Mouse (Mus musculus): ENCODE results near the gene Prkd1. TPM values are rescaled to one million over a fixed set of nuclear protein-coding genes. Genes with fewer than 3 reads are reported as not detected.

Prkd1 gene
- total and polyA plus RNA-seq, 3 experiments: 0.05 TPM; not detected in 2

DNA sequence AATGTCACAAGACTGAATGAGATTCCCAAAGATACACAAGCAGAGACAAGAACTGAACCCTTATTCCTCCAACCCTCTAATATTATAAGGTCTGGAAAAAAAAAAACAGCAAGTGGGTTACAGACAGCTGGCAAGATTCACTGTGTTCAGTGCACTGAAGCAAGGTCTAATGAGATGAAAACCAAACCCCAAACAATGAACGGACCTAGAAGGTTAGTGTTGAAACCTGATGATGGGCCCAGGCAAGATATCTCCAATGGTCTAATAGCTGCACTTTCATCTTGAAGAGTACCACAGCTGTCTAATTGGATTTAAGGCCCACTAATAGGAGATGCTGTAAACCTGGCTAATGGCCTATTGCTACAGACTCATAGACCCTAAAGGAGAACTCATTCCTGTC lies 111.9 kb downstream of the Prkd1 start:
- Histone ChIP-seq H3K4me3 (ENCODE audit: low read depth, low read length) (no peak overlapping the region), H3K9me3 (replicated peaks) (peaks cover 7% of the 10 kb centered on the region)

DNA sequence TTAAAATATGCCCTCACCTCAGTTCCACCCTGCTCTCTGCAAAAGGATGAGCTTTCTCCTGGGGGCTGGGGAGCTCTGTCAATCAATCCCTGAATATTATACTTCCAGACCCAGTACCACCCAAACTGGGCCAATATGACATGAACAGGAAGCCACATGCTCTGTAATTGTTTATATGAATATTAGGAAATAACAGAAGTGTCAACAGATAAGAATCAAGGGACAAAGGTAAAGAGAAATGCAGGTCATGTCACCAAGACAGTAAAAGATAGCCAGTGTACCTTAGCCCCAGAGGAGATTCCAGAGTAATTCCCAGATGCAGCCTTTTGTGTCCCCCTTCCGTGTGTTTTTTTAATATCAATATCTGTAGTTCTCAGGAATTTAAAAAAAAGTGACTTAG lies 120.3 kb downstream of the Prkd1 start:
- H3K36me3 ChIP-seq (replicated peaks): no peaks in the 10 kb centered on the region
- no peaks in the 10 kb centered on the region for H3K4me1 ChIP-seq (ENCODE audit: insufficient read depth, low read depth, low read length)
- ATAC-seq (ENCODE audit: extremely low read depth, insufficient number of reproducible peaks, low FRiP score, poor library complexity, severe bottlenecking) (no peak), DNase-seq (ENCODE audit: low spot score) (no peak)
- TF ChIP-seq CTCF (IDR thresholded peaks at IDR 0.05; ENCODE audit: low read depth, low read length) (no peak), GATA2 (IDR thresholded peaks at IDR 0.05; ENCODE audit: borderline replicate concordance, low read depth, low read length) (no peak), GATA1 (IDR thresholded peaks at IDR 0.05; ENCODE audit: borderline replicate concordance, low read length) (no peak), POLR2AphosphoS5 (IDR thresholded peaks at IDR 0.05; ENCODE audit: insufficient replicate concordance, low read depth, low read length) (no peak), TAL1 (conservative IDR thresholded peaks at IDR 0.05; ENCODE audit: low read depth, low read length) (no peak)
- H3K27me3 ChIP-seq (ENCODE audit: insufficient read depth, low read length): no peaks in the 10 kb centered on the region
- no peak overlapping the region for H3K4me3 ChIP-seq (ENCODE audit: low read depth, low read length)
- peaks cover 3% of the 10 kb centered on the region for H3K9me3 ChIP-seq (replicated peaks)

More for the DNA sequence above, 111.9 kb downstream of the Prkd1 start:
- no peaks in the 10 kb centered on the region for H3K27me3 ChIP-seq (ENCODE audit: insufficient read depth, low read length)
- no peak for DNase-seq (ENCODE audit: low spot score)
- H3K4me1 ChIP-seq (ENCODE audit: insufficient read depth, low read depth, low read length): no peaks in the 10 kb centered on the region
- TF ChIP-seq CTCF (IDR thresholded peaks at IDR 0.05; ENCODE audit: low read depth, low read length) (no peak), TAL1 (conservative IDR thresholded peaks at IDR 0.05; ENCODE audit: low read depth, low read length) (no peak), GATA2 (IDR thresholded peaks at IDR 0.05; ENCODE audit: borderline replicate concordance, low read depth, low read length) (no peak), GATA1 (IDR thresholded peaks at IDR 0.05; ENCODE audit: borderline replicate concordance, low read length) (no peak), POLR2AphosphoS5 (IDR thresholded peaks at IDR 0.05; ENCODE audit: insufficient replicate concordance, low read depth, low read length) (no peak)
- ATAC-seq (ENCODE audit: extremely low read depth, insufficient number of reproducible peaks, low FRiP score, poor library complexity, severe bottlenecking): no peak
- no peaks in the 10 kb centered on the region for H3K36me3 ChIP-seq (replicated peaks)

DNA sequence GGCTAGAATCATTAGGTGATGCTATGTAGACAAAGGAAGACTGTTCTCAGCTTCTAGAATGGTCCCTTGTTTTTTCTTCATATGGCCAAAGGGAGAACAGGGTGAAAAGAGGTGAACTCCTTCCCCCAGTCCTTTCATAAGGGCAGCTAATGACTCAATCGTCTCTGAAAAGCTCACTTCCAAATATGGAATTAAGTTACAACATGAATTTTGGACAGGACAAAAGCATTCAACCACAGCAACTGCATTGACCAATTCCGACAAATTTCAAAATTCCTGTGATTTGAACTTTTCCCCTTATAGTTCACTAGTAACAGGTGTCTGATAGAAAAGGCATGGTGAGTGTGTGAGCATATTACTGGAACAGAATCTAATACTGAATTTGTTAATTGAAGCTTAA lies 124.8 kb downstream of the Prkd1 start:
- H3K27me3 ChIP-seq (ENCODE audit: insufficient read depth, low read length): no peaks in the 10 kb centered on the region
- peaks cover 2% of the 10 kb centered on the region; the same call in 1 of the 2 replicates for H3K9me3 ChIP-seq (replicated peaks)
- H3K36me3 ChIP-seq (replicated peaks): no peaks in the 10 kb centered on the region
- no peaks in the 10 kb centered on the region for H3K4me1 ChIP-seq (ENCODE audit: insufficient read depth, low read depth, low read length)
- TF ChIP-seq TAL1 (conservative IDR thresholded peaks at IDR 0.05; ENCODE audit: low read depth, low read length) (no peak), POLR2AphosphoS5 (IDR thresholded peaks at IDR 0.05; ENCODE audit: insufficient replicate concordance, low read depth, low read length) (no peak), CTCF (IDR thresholded peaks at IDR 0.05; ENCODE audit: low read depth, low read length) (no peak), GATA2 (IDR thresholded peaks at IDR 0.05; ENCODE audit: borderline replicate concordance, low read depth, low read length) (no peak), GATA1 (IDR thresholded peaks at IDR 0.05; ENCODE audit: borderline replicate concordance, low read length) (no peak)
- DNase-seq (ENCODE audit: low spot score) (no peak), ATAC-seq (ENCODE audit: extremely low read depth, insufficient number of reproducible peaks, low FRiP score, poor library complexity, severe bottlenecking) (no peak)
- H3K4me3 ChIP-seq (ENCODE audit: low read depth, low read length): no peak overlapping the region

DNA sequence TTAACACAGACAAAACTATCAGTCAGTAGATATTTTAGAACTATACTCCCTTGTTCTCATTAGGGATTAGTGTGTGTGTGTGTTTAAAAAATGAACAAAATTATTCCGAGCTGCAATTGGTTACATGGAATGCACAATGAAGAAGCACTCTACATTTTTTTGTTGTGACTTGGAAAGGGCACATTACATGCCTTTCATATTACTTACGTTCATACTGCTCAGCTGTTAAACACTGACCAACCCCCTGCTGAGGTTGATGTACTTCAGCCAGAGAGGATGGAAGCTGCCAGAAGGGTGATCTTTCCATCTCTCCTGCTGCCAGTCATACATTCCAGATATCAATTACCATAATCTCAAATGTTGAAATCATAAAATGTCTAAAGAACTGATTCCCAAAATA lies 134.4 kb downstream of the Prkd1 start:
- H3K36me3 ChIP-seq (replicated peaks): no peaks in the 10 kb centered on the region
- H3K4me3 ChIP-seq (ENCODE audit: low read depth, low read length): no peak overlapping the region
- DNase-seq (ENCODE audit: low spot score) (no peak), ATAC-seq (ENCODE audit: extremely low read depth, insufficient number of reproducible peaks, low FRiP score, poor library complexity, severe bottlenecking) (no peak)
- no peak for TF ChIP-seq CTCF (IDR thresholded peaks at IDR 0.05; ENCODE audit: low read depth, low read length)
- TF ChIP-seq GATA2 (IDR thresholded peaks at IDR 0.05; ENCODE audit: borderline replicate concordance, low read depth, low read length): no peak
- TF ChIP-seq TAL1 (conservative IDR thresholded peaks at IDR 0.05; ENCODE audit: low read depth, low read length): no peak
- TF ChIP-seq GATA1 (IDR thresholded peaks at IDR 0.05; ENCODE audit: borderline replicate concordance, low read length): no peak
- TF ChIP-seq POLR2AphosphoS5 (IDR thresholded peaks at IDR 0.05; ENCODE audit: insufficient replicate concordance, low read depth, low read length): no peak
- H3K4me1 ChIP-seq (ENCODE audit: insufficient read depth, low read depth, low read length): no peaks in the 10 kb centered on the region
- no peaks in the 10 kb centered on the region for H3K27me3 ChIP-seq (ENCODE audit: insufficient read depth, low read length)
- H3K9me3 ChIP-seq (replicated peaks): peaks cover 4% of the 10 kb centered on the region

DNA sequence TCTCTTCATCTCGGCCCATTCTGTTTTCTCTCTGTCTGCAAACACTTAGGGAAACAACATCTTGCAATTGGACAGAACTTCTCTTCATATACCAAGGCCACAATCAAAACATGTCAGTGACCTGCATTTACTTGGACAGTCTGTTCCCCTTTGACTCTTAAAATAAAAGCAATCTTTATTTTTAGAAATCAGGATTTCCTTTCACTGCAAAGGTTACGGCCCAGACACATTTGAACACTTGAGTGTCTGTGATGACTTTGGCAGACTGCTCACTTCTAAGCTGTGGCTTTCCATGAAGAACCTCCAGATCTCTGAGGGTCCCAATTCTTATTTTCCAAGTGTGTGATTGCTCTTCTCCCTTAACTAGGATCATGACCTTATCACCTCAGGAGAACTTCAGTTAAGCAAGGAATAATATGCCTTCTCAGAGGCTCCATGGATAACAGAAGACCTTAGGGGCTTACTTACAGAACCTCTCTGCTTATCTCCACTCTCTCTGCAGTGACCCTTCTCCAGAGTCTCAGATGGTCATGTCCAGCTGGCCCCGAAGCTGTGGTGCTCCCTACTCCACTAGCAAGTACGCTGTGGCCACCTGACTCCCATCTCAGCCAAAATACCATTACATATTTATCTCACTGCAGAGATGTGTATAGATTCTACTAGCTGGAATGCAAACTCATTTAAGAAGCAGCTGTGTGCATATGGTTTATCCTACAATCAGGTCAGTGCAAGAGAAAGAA lies 137.2 kb downstream of the Prkd1 start:
- H3K4me3 ChIP-seq (ENCODE audit: low read depth, low read length): no peak overlapping the region
- ATAC-seq (ENCODE audit: extremely low read depth, insufficient number of reproducible peaks, low FRiP score, poor library complexity, severe bottlenecking) (no peak), DNase-seq (ENCODE audit: low spot score) (no peak)
- H3K36me3 ChIP-seq (replicated peaks): no peaks in the 10 kb centered on the region
- no peaks in the 10 kb centered on the region for H3K4me1 ChIP-seq (ENCODE audit: insufficient read depth, low read depth, low read length)
- H3K27me3 ChIP-seq (ENCODE audit: insufficient read depth, low read length): no peaks in the 10 kb centered on the region
- H3K9me3 ChIP-seq (replicated peaks): 0 out of 2 replicates have a peak, but pooled peaks cover 3% of the 10 kb centered on the region
- TF ChIP-seq CTCF (IDR thresholded peaks at IDR 0.05; ENCODE audit: low read depth, low read length) (no peak), TAL1 (conservative IDR thresholded peaks at IDR 0.05; ENCODE audit: low read depth, low read length) (no peak), GATA1 (IDR thresholded peaks at IDR 0.05; ENCODE audit: borderline replicate concordance, low read length) (no peak), POLR2AphosphoS5 (IDR thresholded peaks at IDR 0.05; ENCODE audit: insufficient replicate concordance, low read depth, low read length) (no peak), GATA2 (IDR thresholded peaks at IDR 0.05; ENCODE audit: borderline replicate concordance, low read depth, low read length) (no peak)

DNA sequence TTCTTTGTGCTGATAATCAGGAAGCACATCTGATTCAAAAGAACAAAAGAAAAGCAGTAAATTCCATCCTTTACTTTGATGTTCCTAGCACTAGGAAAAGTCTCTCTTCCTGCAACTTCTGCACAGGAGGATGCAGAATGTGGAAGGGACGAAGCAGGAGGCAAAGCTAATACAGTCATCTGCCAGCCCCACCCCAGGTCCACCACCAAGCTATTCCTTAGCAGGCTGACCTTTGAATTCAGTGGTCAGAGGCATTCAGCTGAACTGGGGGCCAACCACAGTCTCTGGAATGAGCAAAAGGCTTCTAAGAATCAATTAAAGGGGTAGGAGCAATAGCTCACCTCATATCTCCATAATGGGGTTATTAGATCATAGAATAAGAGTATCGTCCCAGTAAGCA lies 140.1 kb downstream of the Prkd1 start:
- H3K36me3 ChIP-seq (replicated peaks): no peaks in the 10 kb centered on the region
- DNase-seq (ENCODE audit: low spot score) (no peak), ATAC-seq (ENCODE audit: extremely low read depth, insufficient number of reproducible peaks, low FRiP score, poor library complexity, severe bottlenecking) (no peak)
- H3K9me3 ChIP-seq (replicated peaks): 0 out of 2 replicates have a peak, but pooled peaks cover 6% of the 10 kb centered on the region
- TF ChIP-seq POLR2AphosphoS5 (IDR thresholded peaks at IDR 0.05; ENCODE audit: insufficient replicate concordance, low read depth, low read length) (no peak), GATA1 (IDR thresholded peaks at IDR 0.05; ENCODE audit: borderline replicate concordance, low read length) (no peak), TAL1 (conservative IDR thresholded peaks at IDR 0.05; ENCODE audit: low read depth, low read length) (no peak), CTCF (IDR thresholded peaks at IDR 0.05; ENCODE audit: low read depth, low read length) (no peak)
- no peaks in the 10 kb centered on the region for H3K27me3 ChIP-seq (ENCODE audit: insufficient read depth, low read length)
- H3K4me1 ChIP-seq (ENCODE audit: insufficient read depth, low read depth, low read length): no peaks in the 10 kb centered on the region
- H3K4me3 ChIP-seq (ENCODE audit: low read depth, low read length): no peak overlapping the region

Measured in G1E (cell line).